Mouse (Mus musculus) limb, embryonic 13.5 days (tissue): ENCODE measurements around the gene Atrnl1. TPM values are rescaled to one million over a fixed set of nuclear protein-coding genes. Genes with fewer than 3 reads are reported as not detected.
A peak's percentile ranks its signal among the peaks of the same experiment; 100 is the strongest.
"Not testable (repeated sequence)": the region's sequence is repeated elsewhere in the genome, so short reads cannot be mapped to it uniquely, and the experiment has no call there.

Experiments used
- ATAC-seq: fragments of 200-750 bp; cut with Nextera tagmentation; 2 replicates; pipeline ENCODE4 v1.8.0; 2017; ENCODE audit warnings: low read depth, moderate number of reproducible peaks, moderate TSS enrichment; ENCODE audit not compliant: low FRiP score
- H3K27ac ChIP-seq: fragments of 300-500 bp; sonication (generic); 2 replicates; pipeline ENCODE4 v1.5.1; 2015; ENCODE audit warnings: inconsistent platforms, mild to moderate bottlenecking, moderate library complexity
- H3K27me3 ChIP-seq: fragments of 300-500 bp; sonication (generic); 2 replicates; pipeline ENCODE4 v1.6.1; 2015; ENCODE audit warnings: mild to moderate bottlenecking, inconsistent platforms
- H3K36me3 ChIP-seq: fragments of 300-500 bp; sonication (generic); 2 replicates; pipeline ENCODE4 v1.6.1; 2015; ENCODE audit warnings: inconsistent platforms, mild to moderate bottlenecking, moderate library complexity
- H3K4me1 ChIP-seq: fragments of 300-500 bp; sonication (generic); 2 replicates; pipeline ENCODE4 v1.6.1; 2015; ENCODE audit warnings: inconsistent platforms
- H3K4me2 ChIP-seq: fragments of 300-500 bp; sonication (generic); replicated peaks from 2 replicates; pipeline ENCODE4 v1.6.1; 2015; ENCODE audit warnings: inconsistent platforms, mild to moderate bottlenecking, moderate library complexity
- H3K4me3 ChIP-seq: fragments of 300-500 bp; sonication (generic); 2 replicates; pipeline ENCODE4 v1.5.1; 2015; ENCODE audit warnings: moderate library complexity, mild to moderate bottlenecking, inconsistent platforms
- H3K9ac ChIP-seq: fragments of 300-500 bp; sonication (generic); 2 replicates; pipeline ENCODE4 v1.6.1; 2015; ENCODE audit warnings: mild to moderate bottlenecking, inconsistent platforms
- H3K9me3 ChIP-seq: fragments of 300-500 bp; sonication (generic); 2 replicates; pipeline ENCODE4 v1.6.1; 2016; ENCODE audit warnings: inconsistent platforms
- WGBS: fragments of 180-500 bp; shearing (Covaris S2); methylation state at CpG from one replicate; pipeline ENCODE4 v1.1.7; 2015; 5-methylcytosine and 5-hydroxymethylcytosine counted together
- polyA plus RNA-seq: library from polyadenylated mRNA; unstranded; fragments of >200 nt; fragmentation: Nextera tagmentation; extraction: Ambion mirVana; gene quantifications from 2 replicates; pipeline ENCODE4 v1.2.1, GENCODE M21; 2015

The Atrnl1 gene
- polyA plus RNA-seq, 1 experiment from 2014 or later: 7.1 TPM

DNA sequence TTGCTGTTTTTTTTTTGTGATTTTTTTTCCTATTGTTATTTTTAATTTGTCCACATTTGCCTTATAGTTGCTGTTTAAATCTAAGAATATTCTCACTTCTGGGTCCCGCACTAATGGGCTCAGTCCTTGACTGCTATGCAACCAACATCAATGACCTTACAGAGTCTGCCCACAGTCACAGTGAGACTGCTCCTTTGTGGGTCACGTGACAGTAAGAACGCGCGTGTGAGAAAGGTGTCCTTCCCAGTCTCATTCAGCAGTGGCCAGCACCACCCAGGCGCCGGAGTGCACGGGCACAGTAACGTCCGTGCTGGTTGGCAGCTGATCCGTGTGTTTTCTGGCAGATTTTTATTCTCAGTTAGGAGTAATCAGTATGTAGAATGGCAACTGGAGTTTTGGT, 44.7 kb downstream of the Atrnl1 start:
- ATAC-seq: no peak
- 93% methylated on average over 11 of the region's 11 CpGs for WGBS

DNA sequence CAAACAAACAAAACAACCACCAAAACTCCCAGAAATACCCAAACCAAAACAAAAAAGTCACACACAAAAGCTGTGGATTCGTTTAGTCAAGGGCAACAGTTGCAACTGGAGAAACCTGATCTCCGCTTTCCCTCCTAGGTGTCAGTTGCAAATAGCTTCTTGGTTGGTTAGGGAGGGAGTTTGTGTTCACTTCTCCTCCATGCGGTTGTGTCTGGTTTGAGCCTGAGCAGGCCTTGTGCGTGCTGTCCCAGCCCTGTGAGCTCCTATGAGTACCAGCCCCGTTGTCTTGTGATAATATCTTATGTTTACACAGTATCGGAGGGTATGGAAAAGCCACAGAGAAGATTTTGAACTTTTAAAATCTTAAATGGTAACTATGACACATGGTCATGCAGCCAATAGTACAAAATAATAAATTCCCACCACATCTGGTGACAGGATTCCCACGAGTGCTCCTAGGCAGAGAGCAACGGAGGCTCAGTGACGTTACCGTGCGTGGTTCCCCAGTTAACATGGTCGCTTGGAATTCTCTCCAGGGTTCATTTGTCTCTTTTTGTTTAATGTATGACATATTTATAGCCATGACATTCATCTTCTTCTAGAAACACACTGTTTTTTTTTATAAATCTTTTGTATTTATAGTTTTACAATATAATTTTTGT, 46.7 kb downstream of the Atrnl1 start:
- H3K4me1 ChIP-seq: no peaks in the 10 kb centered on the region
- peaks cover 46% of the 10 kb centered on the region for H3K36me3 ChIP-seq
- no peak overlapping the region for H3K4me2 ChIP-seq
- ATAC-seq: no peak
- H3K27ac ChIP-seq: no peak overlapping the region
- 53% methylated on average over 12 of the region's 12 CpGs for WGBS
- no peaks in the 10 kb centered on the region for H3K9me3 ChIP-seq
- H3K27me3 ChIP-seq: no peaks in the 10 kb centered on the region
- H3K4me3 ChIP-seq: no peak overlapping the region
- H3K9ac ChIP-seq: no peak overlapping the region

More for the DNA sequence above, 44.7 kb downstream of the Atrnl1 start:
- no peaks in the 10 kb centered on the region for H3K27me3 ChIP-seq
- no peak overlapping the region for H3K27ac ChIP-seq
- H3K4me2 ChIP-seq: no peak overlapping the region
- no peak overlapping the region for H3K9ac ChIP-seq
- peaks cover 44% of the 10 kb centered on the region for H3K36me3 ChIP-seq
- H3K4me3 ChIP-seq: no peak overlapping the region
- no peaks in the 10 kb centered on the region for H3K4me1 ChIP-seq
- no peaks in the 10 kb centered on the region for H3K9me3 ChIP-seq

DNA sequence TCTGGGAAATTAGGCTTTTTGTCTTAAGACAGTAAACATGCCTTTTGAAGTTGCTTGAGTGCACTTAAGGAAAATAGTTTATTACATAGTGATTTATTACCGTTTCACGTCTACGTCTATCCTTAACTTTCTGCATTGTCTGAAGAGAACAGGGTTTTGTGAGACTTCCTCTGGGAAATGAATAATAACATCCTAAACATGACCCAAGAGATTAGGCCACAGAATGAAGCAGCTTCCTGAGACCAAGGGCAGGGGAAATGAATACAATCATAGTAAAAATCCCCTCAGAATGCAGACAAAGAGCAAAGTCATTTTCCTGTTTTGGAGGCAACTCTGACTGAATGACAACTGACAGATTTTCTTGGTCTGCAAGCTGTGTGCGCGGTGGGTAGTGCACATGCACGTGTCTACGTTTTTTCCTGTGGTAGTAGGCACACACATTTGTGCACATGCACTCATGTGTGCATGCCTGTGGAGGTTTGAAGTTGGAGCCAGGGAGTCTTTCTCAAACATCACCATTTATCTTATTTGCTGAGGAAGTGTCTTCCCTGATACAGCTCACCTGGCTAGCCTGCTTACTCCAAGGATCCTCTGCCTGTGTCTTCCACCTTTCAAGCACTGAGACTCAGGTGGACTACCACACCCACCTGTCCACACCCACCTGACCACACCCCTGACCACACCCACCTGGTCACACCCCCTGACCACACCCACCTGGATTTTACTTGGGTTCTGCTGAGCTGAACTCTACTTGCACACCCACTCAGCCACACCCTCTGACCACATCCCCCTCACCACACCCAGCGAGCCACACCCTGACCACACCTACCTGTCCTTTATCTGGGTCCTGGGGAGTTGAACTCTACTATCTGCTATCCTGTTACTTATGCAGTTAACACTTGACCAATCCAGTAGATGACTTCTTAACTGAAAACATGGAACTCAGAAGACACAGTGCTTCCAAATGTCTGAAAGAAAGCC, 47.6 kb downstream of the Atrnl1 start:
- WGBS: 81% methylated on average over 8 of the region's 8 CpGs
- H3K27ac ChIP-seq: no peak overlapping the region
- no peak overlapping the region for H3K4me2 ChIP-seq
- no peak overlapping the region for H3K4me3 ChIP-seq
- no peak for ATAC-seq
- H3K9me3 ChIP-seq: no peaks in the 10 kb centered on the region
- H3K36me3 ChIP-seq: peaks cover 47% of the 10 kb centered on the region
- H3K4me1 ChIP-seq: no peaks in the 10 kb centered on the region
- H3K27me3 ChIP-seq: no peaks in the 10 kb centered on the region
- H3K9ac ChIP-seq: no peak overlapping the region

DNA sequence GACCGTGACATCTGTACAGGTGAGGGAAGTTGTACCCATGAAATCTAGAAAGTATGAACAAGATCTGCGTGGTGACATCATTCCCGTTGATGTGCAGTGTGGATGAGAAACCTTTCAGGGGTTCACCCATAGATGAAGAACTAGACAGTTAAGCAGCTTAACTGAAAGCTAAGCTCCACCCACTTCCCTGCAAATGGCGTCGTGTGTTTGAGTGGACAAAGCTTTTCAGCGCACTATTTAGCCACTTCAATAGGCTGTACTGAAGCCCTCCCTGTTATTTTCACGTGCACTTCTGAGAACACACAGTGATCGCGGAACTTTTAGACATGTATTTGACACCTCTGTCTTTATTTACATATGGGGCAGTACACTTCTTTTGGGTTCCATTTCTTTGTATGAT, 56.2 kb downstream of the Atrnl1 start:
- H3K36me3 ChIP-seq: peaks cover 42% of the 10 kb centered on the region
- no peak overlapping the region for H3K4me2 ChIP-seq
- H3K9me3 ChIP-seq: no peaks in the 10 kb centered on the region
- no peak overlapping the region for H3K9ac ChIP-seq
- no peaks in the 10 kb centered on the region for H3K27me3 ChIP-seq
- WGBS: 92% methylated on average over 9 of the region's 9 CpGs
- no peaks in the 10 kb centered on the region for H3K4me1 ChIP-seq
- ATAC-seq: no peak
- H3K27ac ChIP-seq: no peak overlapping the region
- no peak overlapping the region for H3K4me3 ChIP-seq

DNA sequence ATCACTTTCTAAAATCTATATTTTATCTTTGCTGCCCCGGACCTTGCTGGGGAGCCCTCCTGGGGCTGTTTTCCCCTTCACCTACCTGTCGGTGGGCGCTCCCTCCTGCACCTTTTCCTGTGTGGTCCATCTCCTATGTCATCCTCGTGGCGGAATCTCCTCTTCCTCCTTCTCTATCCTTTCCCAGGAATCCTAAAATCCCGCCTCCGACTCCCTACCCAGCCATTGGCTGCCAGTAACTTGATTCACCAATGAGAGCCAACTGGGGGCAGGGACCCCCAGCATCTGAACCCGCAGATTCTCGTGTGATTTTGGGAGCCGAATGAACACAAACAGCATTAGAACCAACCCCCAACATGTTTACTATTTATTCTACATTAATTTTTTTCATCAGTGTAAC, 57.1 kb downstream of the Atrnl1 start:
- peaks cover 41% of the 10 kb centered on the region for H3K36me3 ChIP-seq
- no peak for ATAC-seq
- WGBS: 93% methylated on average over 10 of the region's 10 CpGs

DNA sequence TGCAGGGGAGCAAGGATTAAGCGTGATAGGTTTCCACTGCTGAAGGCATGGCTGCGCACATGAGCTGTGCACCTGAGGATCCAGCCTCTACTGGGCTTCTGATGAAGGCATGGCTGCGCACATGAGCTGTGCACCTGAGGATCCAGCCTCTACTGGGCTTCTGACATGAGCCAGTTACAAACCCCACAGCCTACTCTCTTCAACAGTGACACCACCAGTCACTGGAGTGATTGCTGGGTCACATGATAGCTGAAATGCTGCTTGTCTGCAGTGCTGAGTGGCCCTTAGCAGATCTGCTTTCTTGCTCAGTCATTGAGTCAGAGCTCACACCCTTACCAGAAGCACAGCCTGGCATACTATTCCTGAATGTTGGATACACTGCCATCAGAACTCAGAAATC, 68.6 kb downstream of the Atrnl1 start:
- no peaks in the 10 kb centered on the region for H3K9me3 ChIP-seq
- no peak for ATAC-seq
- no peak overlapping the region for H3K4me3 ChIP-seq
- H3K27ac ChIP-seq: no peak overlapping the region
- H3K9ac ChIP-seq: no peak overlapping the region
- no peak overlapping the region for H3K4me2 ChIP-seq
- WGBS: 93% methylated on average over 3 of the region's 3 CpGs
- peaks cover 17% of the 10 kb centered on the region for H3K36me3 ChIP-seq
- no peaks in the 10 kb centered on the region for H3K27me3 ChIP-seq
- H3K4me1 ChIP-seq: peaks cover 6% of the 10 kb centered on the region; the same call in 1 of the 2 replicates

More for the DNA sequence above, 57.1 kb downstream of the Atrnl1 start:
- Histone ChIP-seq H3K4me3 (no peak overlapping the region), H3K4me1 (no peaks in the 10 kb centered on the region), H3K9ac (no peak overlapping the region), H3K27ac (no peak overlapping the region), H3K4me2 (no peak overlapping the region), H3K9me3 (no peaks in the 10 kb centered on the region), H3K27me3 (no peaks in the 10 kb centered on the region)

DNA sequence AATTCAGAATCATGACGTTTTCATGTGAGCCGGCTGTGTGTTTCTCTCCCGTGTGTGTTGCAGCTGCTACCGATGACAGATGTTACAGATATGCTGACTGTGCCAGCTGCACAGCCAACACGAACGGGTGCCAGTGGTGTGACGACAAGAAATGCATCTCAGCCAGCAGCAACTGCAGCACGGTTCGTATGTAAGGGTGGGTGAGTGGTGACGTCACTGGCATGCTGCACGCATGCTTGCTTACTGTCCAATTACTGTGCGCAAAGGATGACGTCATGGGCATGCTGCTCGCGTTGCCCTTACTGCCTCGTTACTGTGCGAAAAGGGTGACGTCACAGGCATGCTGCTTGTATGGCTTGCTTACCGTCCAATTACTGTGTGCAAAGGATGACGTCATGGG, 75.8 kb downstream of the Atrnl1 start:
- Histone ChIP-seq H3K4me2 (no peak overlapping the region), H3K4me3 (no peak overlapping the region), H3K27me3 (no peaks in the 10 kb centered on the region), H3K27ac (no peak overlapping the region), H3K4me1 (no peaks in the 10 kb centered on the region), H3K9ac (no peak overlapping the region), H3K9me3 (no peaks in the 10 kb centered on the region), H3K36me3 (peaks cover 25% of the 10 kb centered on the region)
- 78% methylated on average over 20 of the region's 20 CpGs for WGBS
- ATAC-seq: peak; percentile 48; the same call in 1 of the 2 replicates

DNA sequence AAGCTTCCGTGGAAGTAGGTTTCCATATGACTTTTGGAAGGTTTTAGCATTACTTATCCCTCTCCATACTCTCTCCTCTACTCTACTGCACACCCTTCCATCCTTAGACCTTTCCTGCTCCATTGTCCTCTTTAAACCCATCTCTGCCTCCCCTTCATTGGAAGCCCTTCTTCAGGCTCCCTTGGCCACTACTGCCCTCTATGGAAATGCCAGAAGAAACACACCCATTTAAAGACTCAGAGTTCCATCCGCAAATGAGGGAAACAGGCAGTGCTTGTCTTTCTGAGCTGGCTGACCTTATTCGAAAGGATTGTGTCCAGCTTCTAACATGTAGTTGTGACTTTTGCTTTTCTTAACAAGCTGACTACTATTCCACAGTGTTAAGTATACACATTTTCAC, 81.7 kb downstream of the Atrnl1 start:
- 87% methylated on average over 3 of the region's 3 CpGs for WGBS
- no peak for ATAC-seq

DNA sequence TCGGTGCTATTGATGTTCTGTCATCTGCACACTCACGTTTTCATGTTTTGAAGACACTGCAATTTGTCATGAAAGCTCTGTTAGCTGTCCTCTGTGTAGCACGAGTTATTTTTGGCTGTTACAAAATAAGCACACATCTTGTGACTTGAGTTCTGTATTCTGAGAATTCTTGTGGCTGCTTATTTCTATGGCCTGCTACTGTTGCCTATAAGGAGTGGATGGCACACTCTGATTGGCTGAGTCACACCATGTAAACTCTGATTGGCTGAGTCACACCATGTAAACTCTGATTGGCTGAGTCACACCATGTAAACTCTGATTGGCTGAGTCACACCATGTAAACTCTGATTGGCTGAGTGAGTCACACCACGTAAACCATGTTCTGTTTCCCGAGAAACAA, 85.9 kb downstream of the Atrnl1 start:
- not testable (repeated sequence) for H3K4me3 ChIP-seq

More for the DNA sequence above, 81.7 kb downstream of the Atrnl1 start:
- no peak overlapping the region for H3K9ac ChIP-seq
- H3K4me2 ChIP-seq: no peak overlapping the region
- peaks cover 44% of the 10 kb centered on the region for H3K36me3 ChIP-seq
- no peaks in the 10 kb centered on the region for H3K27me3 ChIP-seq
- H3K4me3 ChIP-seq: no peak overlapping the region
- no peaks in the 10 kb centered on the region for H3K4me1 ChIP-seq
- no peaks in the 10 kb centered on the region for H3K9me3 ChIP-seq
- H3K27ac ChIP-seq: no peak overlapping the region

DNA sequence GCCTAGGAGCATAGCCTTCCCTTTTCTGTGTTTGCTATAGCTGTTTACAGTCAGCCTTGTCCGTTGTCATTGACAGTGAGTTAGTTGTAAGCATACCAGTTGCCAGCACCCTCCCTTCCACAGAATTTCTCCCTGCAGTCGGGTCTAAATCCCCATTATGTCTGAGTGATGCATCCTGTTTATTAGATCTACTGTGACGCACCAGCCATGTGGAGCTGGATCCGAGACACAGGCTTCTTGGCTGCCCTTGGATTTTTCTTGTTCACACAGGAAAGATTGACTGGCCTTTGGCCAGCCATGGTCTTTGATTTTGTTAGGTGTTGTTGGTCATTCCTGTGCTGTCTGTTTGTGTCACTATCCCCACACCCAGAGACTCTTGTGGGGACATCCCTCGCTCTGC, 102.3 kb downstream of the Atrnl1 start:
- Histone ChIP-seq H3K4me3 (no peak overlapping the region), H3K4me1 (no peaks in the 10 kb centered on the region), H3K27ac (no peak overlapping the region), H3K4me2 (no peak overlapping the region), H3K27me3 (no peaks in the 10 kb centered on the region), H3K9ac (no peak overlapping the region), H3K9me3 (no peaks in the 10 kb centered on the region), H3K36me3 (peaks cover 47% of the 10 kb centered on the region)
- 83% methylated on average over 5 of the region's 5 CpGs for WGBS
- ATAC-seq: no peak

More for the DNA sequence above, 85.9 kb downstream of the Atrnl1 start:
- not testable (repeated sequence) for H3K9me3 ChIP-seq, H3K9ac ChIP-seq, ATAC-seq, H3K4me1 ChIP-seq, H3K27ac ChIP-seq, H3K4me2 ChIP-seq, H3K27me3 ChIP-seq
- peaks cover 41% of the 10 kb centered on the region for H3K36me3 ChIP-seq
- WGBS: 91% methylated on average over 5 of the region's 5 CpGs

DNA sequence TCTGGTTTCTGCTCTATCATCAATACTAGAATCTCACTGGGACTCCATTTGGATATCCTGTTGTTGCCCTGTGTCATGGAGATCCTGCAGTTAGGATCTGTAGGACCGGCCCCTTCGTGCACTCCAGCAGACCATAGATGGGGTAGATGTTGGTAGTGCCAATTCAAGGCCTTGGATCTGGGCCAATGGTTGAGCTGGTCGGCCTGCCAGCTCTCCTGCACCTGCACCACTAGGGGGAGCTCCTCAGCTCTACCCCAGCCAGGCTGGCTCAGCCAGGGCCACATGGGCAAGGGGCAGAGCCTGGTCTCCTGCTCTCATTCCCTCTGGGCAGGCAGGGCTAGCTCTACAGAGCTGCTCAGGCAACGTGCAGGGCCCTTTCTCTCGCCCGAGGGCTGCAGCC, 114.1 kb downstream of the Atrnl1 start:
- WGBS: 84% methylated on average over 6 of the region's 6 CpGs
- Histone ChIP-seq H3K4me1 (no peaks in the 10 kb centered on the region), H3K27me3 (no peaks in the 10 kb centered on the region), H3K27ac (no peak overlapping the region), H3K4me2 (no peak overlapping the region), H3K36me3 (peaks cover 21% of the 10 kb centered on the region), H3K4me3 (no peak overlapping the region), H3K9ac (no peak overlapping the region), H3K9me3 (no peaks in the 10 kb centered on the region)
- ATAC-seq: no peak

DNA sequence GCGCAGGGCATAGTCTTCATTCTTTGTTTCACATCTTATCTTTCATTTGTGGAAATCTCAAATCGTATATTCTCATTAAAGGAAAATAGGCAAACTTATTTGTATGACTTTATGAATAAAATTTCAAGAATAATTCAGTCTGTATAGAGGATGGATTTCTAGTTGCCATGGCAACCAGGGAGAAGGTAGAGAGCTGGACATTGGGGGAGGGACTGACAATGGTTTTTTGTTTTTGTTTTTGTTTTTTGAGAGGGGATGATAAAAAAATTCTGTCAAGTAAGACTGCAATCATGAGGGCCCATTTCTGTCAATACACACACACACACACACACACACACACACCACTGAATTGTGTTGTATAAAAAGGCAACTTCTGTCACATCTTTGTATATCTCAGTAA, 114.5 kb downstream of the Atrnl1 start:
- WGBS: 94% methylated on average over 2 of the region's 2 CpGs
- H3K9ac ChIP-seq: no peak overlapping the region
- H3K27ac ChIP-seq: no peak overlapping the region
- H3K4me2 ChIP-seq: no peak overlapping the region
- H3K36me3 ChIP-seq: peaks cover 20% of the 10 kb centered on the region
- no peaks in the 10 kb centered on the region for H3K4me1 ChIP-seq
- no peaks in the 10 kb centered on the region for H3K9me3 ChIP-seq
- no peak for ATAC-seq
- H3K27me3 ChIP-seq: no peaks in the 10 kb centered on the region
- no peak overlapping the region for H3K4me3 ChIP-seq
